In the genomic region with DNA sequence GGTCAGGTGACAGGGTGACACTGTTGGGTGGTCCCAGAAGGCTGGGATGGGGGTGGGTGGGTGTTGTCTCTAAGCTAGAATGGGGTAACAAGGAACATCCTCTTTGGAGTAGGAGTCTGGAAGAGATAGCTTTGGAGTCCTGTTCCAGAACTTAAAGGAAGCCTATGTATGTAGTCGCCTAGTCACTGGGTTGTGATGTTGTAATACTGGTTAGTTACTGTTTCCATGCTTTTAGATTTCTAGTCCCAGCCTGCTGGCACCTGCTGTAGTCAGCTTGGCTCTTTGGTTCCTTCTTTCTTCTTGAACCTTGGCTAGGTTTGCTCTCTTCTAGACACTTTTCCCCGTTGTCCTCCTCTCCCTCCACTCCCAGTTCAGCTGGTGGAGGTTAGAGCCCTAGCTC, we compare ENCODE assay signal across 25 mouse cellular contexts.
"Had no signal": no experiment of that assay in that cellular context is flagged by ENCODE, and none has a peak within 500 bp of the region (broad histone marks: within the 10 kb centered on the region; RNA-seq: fewer than 3 reads in every experiment).

No protein-coding gene starts in this region.

- H3K9me3 ChIP-seq: heart, embryonic 13.5 days; heart, embryonic 15.5 days; hindbrain, embryonic 13.5 days; hindbrain, embryonic 15.5 days; intestine, embryonic 15.5 days; limb, embryonic 10.5 days; limb, embryonic 12.5 days; liver, embryonic 13.5 days had no signal

- ATAC-seq: inflammation-experienced regulatory T-cells, adult 6 months; intestine, embryonic 15.5 days; intestine, postnatal 0 days had no signal

- H3K27me3 ChIP-seq: heart, embryonic 13.5 days; heart, embryonic 15.5 days; hindbrain, embryonic 13.5 days; hindbrain, embryonic 15.5 days; intestine, embryonic 15.5 days; limb, embryonic 12.5 days; liver, embryonic 13.5 days had no signal

- H3K4me1 ChIP-seq: heart, embryonic 13.5 days; heart, embryonic 15.5 days; hindbrain, embryonic 13.5 days; hindbrain, embryonic 15.5 days; intestine, embryonic 15.5 days; limb, embryonic 10.5 days; limb, embryonic 12.5 days; liver, embryonic 13.5 days had no signal

- DNase-seq: gastrocnemius, adult 2 months; gastrocnemius, postnatal 10 days; gastrocnemius, postnatal 25 days; heart, adult 18-20 months; heart, postnatal 14 days; heart, postnatal 36 days; kidney, adult 18-20 months; kidney, adult 8-10 months; kidney, postnatal 14 days; kidney, postnatal 4 days; liver; liver, embryonic 13.5 days had no signal

- H3K36me3 ChIP-seq: heart, embryonic 13.5 days; heart, embryonic 15.5 days; hindbrain, embryonic 13.5 days; hindbrain, embryonic 15.5 days; intestine, embryonic 15.5 days; limb, embryonic 10.5 days; limb, embryonic 12.5 days; liver, embryonic 13.5 days had no signal

- H3K9ac ChIP-seq: heart, embryonic 13.5 days; heart, embryonic 15.5 days; hindbrain, embryonic 13.5 days; hindbrain, embryonic 15.5 days; intestine, embryonic 15.5 days; limb, embryonic 12.5 days; liver, embryonic 13.5 days had no signal

- H3K4me3 ChIP-seq: gastrocnemius, adult 2 months; heart, embryonic 13.5 days; heart, embryonic 15.5 days; hindbrain, embryonic 13.5 days; hindbrain, embryonic 15.5 days; intestine, embryonic 15.5 days; layer of hippocampus, adult 2 months; left cerebral cortex, adult 2 months; limb, embryonic 10.5 days; limb, embryonic 12.5 days; liver, embryonic 13.5 days had no signal

- H3K4me2 ChIP-seq: heart, embryonic 11.5 days; heart, embryonic 13.5 days; heart, embryonic 15.5 days; hindbrain, embryonic 13.5 days; hindbrain, embryonic 15.5 days; intestine, embryonic 15.5 days; limb, embryonic 12.5 days; liver, embryonic 11.5 days; liver, embryonic 13.5 days had no signal

- H3K27ac ChIP-seq: heart, embryonic 13.5 days; heart, embryonic 15.5 days; hindbrain, embryonic 13.5 days; hindbrain, embryonic 15.5 days; intestine, embryonic 15.5 days; layer of hippocampus, adult 2 months; left cerebral cortex, adult 2 months; limb, embryonic 10.5 days; limb, embryonic 12.5 days; liver, embryonic 13.5 days had no signal
